Mouse (Mus musculus) stomach, postnatal 0 days (tissue): ENCODE data around the gene Ppp1ca. TPM values are rescaled to one million over a fixed set of nuclear protein-coding genes. Genes with fewer than 3 reads are reported as not detected.

Source experiments
- ATAC-seq: fragments of 200-750 bp; cut with Nextera tagmentation; 2 replicates; pipeline ENCODE4 v1.8.0; 2017; ENCODE audit not compliant: low FRiP score, low TSS enrichment
- DNase-seq: peaks from one replicate; pipeline ENCODE4 v3.0.0-alpha.2; 2016; ENCODE audit warnings: low spot score
- H3K27ac ChIP-seq: fragments of 300-500 bp; sonication (generic); replicated peaks from 2 replicates; pipeline ENCODE4 v1.5.1; 2014; ENCODE audit warnings: mild to moderate bottlenecking, control low read depth
- H3K27me3 ChIP-seq: fragments of 300-500 bp; sonication (generic); 2 replicates; pipeline ENCODE4 v1.6.1; 2014; ENCODE audit warnings: low read length; ENCODE audit not compliant: control insufficient read depth, insufficient read depth
- H3K36me3 ChIP-seq: fragments of 300-500 bp; sonication (generic); 2 replicates; pipeline ENCODE4 v1.6.1; 2014; ENCODE audit warnings: low read length, mixed read lengths; ENCODE audit not compliant: control insufficient read depth, insufficient read depth
- H3K4me1 ChIP-seq: fragments of 300-500 bp; sonication (generic); replicated peaks from 2 replicates; pipeline ENCODE4 v1.6.1; 2014; ENCODE audit warnings: antibody characterized with exemption; ENCODE audit not compliant: control insufficient read depth, insufficient read depth
- H3K4me2 ChIP-seq: fragments of 300-500 bp; sonication (generic); replicated peaks from 2 replicates; pipeline ENCODE4 v1.6.1; 2014; ENCODE audit warnings: low read depth, mild to moderate bottlenecking, control low read depth, moderate library complexity
- H3K4me3 ChIP-seq: fragments of 300-500 bp; sonication (generic); 2 replicates; pipeline ENCODE4 v1.5.1; 2014; ENCODE audit warnings: low read depth, low read length, control low read depth
- H3K9ac ChIP-seq: fragments of 300-500 bp; sonication (generic); 2 replicates; pipeline ENCODE4 v1.6.1; 2014; ENCODE audit warnings: mild to moderate bottlenecking, low read length, control low read depth, mixed read lengths
- H3K9me3 ChIP-seq: fragments of 300-500 bp; sonication (generic); 2 replicates; pipeline ENCODE4 v1.6.1; 2016; ENCODE audit warnings: low read length; ENCODE audit not compliant: control insufficient read depth
- CTCF ChIP-seq: IDR thresholded peaks from 2 replicates; pipeline ENCODE4 v1.5.1; 2016; ENCODE audit warnings: antibody characterized with exemption, low read depth, mild to moderate bottlenecking, moderate library complexity
- EP300 ChIP-seq: optimal IDR thresholded peaks from 2 replicates; pipeline ENCODE3; 2016; ENCODE audit warnings: antibody characterized with exemption
- WGBS: fragments of 180-500 bp; shearing (Covaris S2); extraction: QIAGEN DNeasy Blood & Tissue Kit; methylation state at CpG from one replicate; pipeline ENCODE4 v1.1.7; 2014; 5-methylcytosine and 5-hydroxymethylcytosine counted together
- polyA plus RNA-seq: library from polyadenylated mRNA; unstranded; fragments of >200 nt; fragmentation: Nextera tagmentation; extraction: Ambion mirVana; gene quantifications from 2 replicates; pipeline ENCODE4 v1.2.1, GENCODE M21; 2015

The Ppp1ca gene
- polyA plus RNA-seq = 497 and 506 TPM in 2 replicates

- Histone ChIP-seq H3K36me3 (peaks cover 20% of the 10 kb centered on the region), H3K27ac (peak within 1 kb of the TSS; percentile 98), H3K9ac (peak within 1 kb of the TSS; percentile 98), H3K9me3 (no peaks in the 10 kb centered on the region), H3K4me2 (peak within 1 kb of the TSS; percentile 85), H3K4me3 (peak within 1 kb of the TSS; percentile 84), H3K4me1 (peaks cover 3% of the 10 kb centered on the region), H3K27me3 (no peaks in the 10 kb centered on the region)
- 3% methylated on average over 41 of the region's 47 CpGs for WGBS
- TF ChIP-seq EP300 (no peak), CTCF (peak; percentile 87)
- peak; percentile 95 for ATAC-seq
- peak; percentile 99 for DNase-seq
Measured at GRCm38 (mm10) chr19:4191528-4192250, at the start of gene Ppp1ca. Ppp1ca (plus strand) TSS chr19:4192065.

- H3K9me3 ChIP-seq = no peaks in the 10 kb centered on the region
- H3K9ac ChIP-seq = no peak overlapping the region
- H3K27ac ChIP-seq = no peak overlapping the region
- H3K4me3 ChIP-seq = no peak overlapping the region
- no peaks in the 10 kb centered on the region for H3K36me3 ChIP-seq
- H3K4me1 ChIP-seq = no peaks in the 10 kb centered on the region
- H3K27me3 ChIP-seq = no peaks in the 10 kb centered on the region
- TF ChIP-seq EP300 = no peak
- TF ChIP-seq CTCF = no peak
- 86% methylated on average over 18 of the region's 18 CpGs for WGBS
- no peak overlapping the region for H3K4me2 ChIP-seq
- DNase-seq (no peak), ATAC-seq (no peak)
Measured at GRCm38 (mm10) chr19:4142416-4143173, 49.3 kb upstream of the Ppp1ca start.

- DNase-seq (no peak), ATAC-seq (no peak)
- Histone ChIP-seq H3K36me3 (no peaks in the 10 kb centered on the region), H3K27me3 (no peaks in the 10 kb centered on the region), H3K27ac (no peak within 1 kb of the TSS), H3K4me2 (no peak within 1 kb of the TSS), H3K4me1 (no peaks in the 10 kb centered on the region), H3K9me3 (no peaks in the 10 kb centered on the region), H3K9ac (no peak within 1 kb of the TSS), H3K4me3 (no peak within 1 kb of the TSS)
- WGBS = 80% methylated on average over 7 of the region's 7 CpGs
- TF ChIP-seq EP300 (no peak), CTCF (no peak)
Measured at GRCm38 (mm10) chr19:4143759-4144268, 48.1 kb upstream of the Ppp1ca start, which contains the start of gene Cabp4. Cabp4 (minus strand) TSS chr19:4144033.

GRCm38 (mm10) chr19:4144550-4145498, 47.0 kb upstream of the Ppp1ca start:
- Histone ChIP-seq H3K4me3 (no peak overlapping the region), H3K4me1 (no peaks in the 10 kb centered on the region), H3K27ac (no peak overlapping the region), H3K9ac (no peak overlapping the region), H3K36me3 (no peaks in the 10 kb centered on the region), H3K9me3 (no peaks in the 10 kb centered on the region), H3K4me2 (no peak overlapping the region), H3K27me3 (no peaks in the 10 kb centered on the region)
- 74% methylated on average over 16 of the region's 16 CpGs for WGBS
- no peak for DNase-seq
- TF ChIP-seq EP300 (no peak), CTCF (no peak)
- no peak for ATAC-seq

GRCm38 (mm10) chr19:4145936-4146335, 45.9 kb upstream of the Ppp1ca start:
- ATAC-seq = no peak
- DNase-seq = no peak
- peaks cover 5% of the 10 kb centered on the region; the same call in 1 of the 2 replicates for H3K36me3 ChIP-seq
- no peaks in the 10 kb centered on the region for H3K27me3 ChIP-seq
- H3K4me2 ChIP-seq = no peak overlapping the region
- 88% methylated on average over 5 of the region's 5 CpGs for WGBS
- H3K4me3 ChIP-seq = no peak overlapping the region
- H3K4me1 ChIP-seq = no peaks in the 10 kb centered on the region
- no peak overlapping the region for H3K27ac ChIP-seq
- TF ChIP-seq EP300 (no peak), CTCF (no peak)
- H3K9ac ChIP-seq = no peak overlapping the region
- H3K9me3 ChIP-seq = no peaks in the 10 kb centered on the region
